Mouse (Mus musculus) forebrain, postnatal 0 days (tissue): Measurements from ENCODE around the gene 9530053A07Rik. TPM values are rescaled to one million over a fixed set of nuclear protein-coding genes. Genes with fewer than 3 reads are reported as not detected.
"Not testable (repeated sequence)": the region's sequence is repeated elsewhere in the genome, so short reads cannot be mapped to it uniquely, and the experiment has no call there.

Experiments
- ATAC-seq: fragments of 200-750 bp; cut with Nextera tagmentation; 2 replicates; pipeline ENCODE4 v1.8.0; 2017; ENCODE audit warnings: mild to moderate bottlenecking, moderate library complexity
- DNase-seq: peaks from one replicate; pipeline ENCODE4 v3.0.0-alpha.2; 2015
- H3K27ac ChIP-seq: fragments of 300-500 bp; sonication (generic); 2 replicates; pipeline ENCODE4 v1.5.1; 2014; ENCODE audit warnings: low read depth, mild to moderate bottlenecking, antibody characterized with exemption, low read length, moderate library complexity, mixed read lengths
- H3K27me3 ChIP-seq: fragments of 300-500 bp; sonication (generic); 2 replicates; pipeline ENCODE4 v1.6.1; 2014; ENCODE audit warnings: mild to moderate bottlenecking, low read length, mixed read lengths; ENCODE audit not compliant: insufficient read depth
- H3K36me3 ChIP-seq: fragments of 300-500 bp; sonication (generic); 2 replicates; pipeline ENCODE4 v1.6.1; 2014; ENCODE audit warnings: mild to moderate bottlenecking, moderate library complexity; ENCODE audit not compliant: insufficient read depth
- H3K4me1 ChIP-seq: fragments of 300-500 bp; sonication (generic); 2 replicates; pipeline ENCODE4 v1.6.1; 2014; ENCODE audit warnings: antibody characterized with exemption; ENCODE audit not compliant: insufficient read depth
- H3K4me2 ChIP-seq: fragments of 300-500 bp; sonication (generic); 2 replicates; pipeline ENCODE4 v1.6.1; 2014; ENCODE audit warnings: low read depth, mild to moderate bottlenecking, moderate library complexity
- H3K4me3 ChIP-seq: fragments of 300-500 bp; sonication (generic); 2 replicates; pipeline ENCODE4 v1.5.1; 2014; ENCODE audit warnings: low read depth, low read length, mixed read lengths
- H3K9ac ChIP-seq: fragments of 300-500 bp; sonication (generic); 2 replicates; pipeline ENCODE4 v1.6.1; 2014; ENCODE audit warnings: mild to moderate bottlenecking
- H3K9me3 ChIP-seq: fragments of 300-500 bp; sonication (generic); 2 replicates; pipeline ENCODE4 v1.6.1; 2016; ENCODE audit warnings: low read length
- CTCF ChIP-seq: sonication (generic); IDR thresholded peaks from 2 replicates; pipeline ENCODE4 v1.5.1; 2016; ENCODE audit warnings: antibody characterized with exemption, control low read depth, low read depth
- WGBS: fragments of 180-500 bp; shearing (Covaris S2); extraction: QIAGEN DNeasy Blood & Tissue Kit; methylation state at CpG from one replicate; pipeline ENCODE4 v1.1.7; 2014; 5-methylcytosine and 5-hydroxymethylcytosine counted together
- polyA plus RNA-seq: library from polyadenylated mRNA; unstranded; fragments of >200 nt; fragmentation: Nextera tagmentation; extraction: Ambion mirVana; gene quantifications from 2 replicates; pipeline ENCODE4 v1.2.1, GENCODE M21; 2015
- total RNA-seq: library from RNA; depleted of rRNA; stranded (reverse); fragments of >200 nt; gene quantifications from 2 replicates; pipeline ENCODE4 v1.2.3, GENCODE M21; 2014

The 9530053A07Rik gene
- total and polyA plus RNA-seq, 2 experiments from 2014 or later: 0.08 to 0.19 TPM

DNA sequence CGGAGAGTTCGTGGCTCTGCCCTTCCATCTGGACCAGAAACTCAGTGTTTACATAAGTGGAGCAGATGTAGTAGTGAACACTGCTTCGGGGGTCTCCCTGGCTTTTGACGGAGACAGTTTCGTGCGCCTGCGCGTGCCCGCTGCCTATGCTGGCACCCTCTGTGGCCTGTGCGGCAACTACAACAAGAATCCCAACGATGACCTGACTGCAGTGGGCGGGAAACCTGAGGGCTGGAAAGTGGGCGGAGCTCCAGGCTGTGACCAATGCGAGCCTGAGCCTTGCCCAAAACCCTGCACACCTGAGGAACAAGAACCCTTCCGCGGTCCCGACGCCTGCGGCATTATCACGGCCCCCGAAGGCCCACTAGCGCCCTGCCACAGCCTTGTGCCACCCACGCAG is 24.6 kb upstream of the 9530053A07Rik start:
- peak; percentile 82 for ATAC-seq
- Histone ChIP-seq H3K36me3 (no peaks in the 10 kb centered on the region), H3K4me3 (0 out of 2 replicates have a peak overlapping the region, but pooled peaks have one; percentile 11), H3K9ac (peak overlapping the region; percentile 22; the same call in 1 of the 2 replicates), H3K4me1 (no peaks in the 10 kb centered on the region), H3K27ac (no peak overlapping the region), H3K9me3 (no peaks in the 10 kb centered on the region), H3K27me3 (no peaks in the 10 kb centered on the region), H3K4me2 (peak overlapping the region; percentile 44)
- TF ChIP-seq CTCF: peak; percentile 46
- WGBS: 5% methylated on average over 23 of the region's 23 CpGs
- peak; percentile 16 for DNase-seq

DNA sequence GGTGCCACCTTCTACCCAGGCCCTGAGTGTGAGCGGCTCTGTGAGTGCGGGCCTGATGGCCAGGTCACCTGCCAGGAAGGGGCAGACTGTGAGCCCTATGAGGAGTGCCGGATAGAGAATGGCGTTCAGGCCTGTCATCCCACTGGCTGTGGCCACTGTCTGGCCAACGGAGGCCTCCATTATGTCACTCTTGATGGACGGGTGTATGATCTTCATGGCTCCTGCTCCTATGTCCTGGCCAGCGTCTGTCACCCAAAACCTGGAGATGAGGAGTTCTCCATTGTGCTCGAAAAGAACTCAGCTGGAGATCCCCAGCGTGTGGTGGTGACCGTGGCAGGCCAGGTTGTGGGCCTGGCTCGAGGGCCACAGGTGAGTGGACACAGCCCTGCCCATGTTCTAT is 23.0 kb upstream of the 9530053A07Rik start:
- no peak for TF ChIP-seq CTCF
- no peaks in the 10 kb centered on the region for H3K4me1 ChIP-seq
- H3K4me3 ChIP-seq: no peak overlapping the region
- no peak overlapping the region for H3K27ac ChIP-seq
- no peaks in the 10 kb centered on the region for H3K9me3 ChIP-seq
- H3K4me2 ChIP-seq: no peak overlapping the region
- DNase-seq (no peak), ATAC-seq (no peak)
- H3K36me3 ChIP-seq: no peaks in the 10 kb centered on the region
- no peaks in the 10 kb centered on the region for H3K27me3 ChIP-seq
- H3K9ac ChIP-seq: no peak overlapping the region
- WGBS: 91% methylated on average over 11 of the region's 11 CpGs

GRCm38 (mm10) chr7:28114648-28115047 is 14.6 kb upstream of the 9530053A07Rik start:
- Histone ChIP-seq H3K4me1 (no peaks in the 10 kb centered on the region), H3K9me3 (no peaks in the 10 kb centered on the region), H3K36me3 (no peaks in the 10 kb centered on the region), H3K27me3 (no peaks in the 10 kb centered on the region), H3K4me2 (no peak overlapping the region), H3K9ac (no peak overlapping the region), H3K27ac (no peak overlapping the region), H3K4me3 (no peak overlapping the region)
- DNase-seq (no peak), ATAC-seq (no peak)
- no peak for TF ChIP-seq CTCF
- WGBS: 80% methylated on average over 2 of the region's 2 CpGs

GRCm38 (mm10) chr7:28137613-28138012 is 8.3 kb downstream of the 9530053A07Rik start:
- no peak overlapping the region for H3K4me3 ChIP-seq
- H3K4me2 ChIP-seq: no peak overlapping the region
- DNase-seq: peak; percentile 63
- no peak overlapping the region for H3K9ac ChIP-seq
- H3K27me3 ChIP-seq: no peaks in the 10 kb centered on the region
- 57% methylated on average over 5 of the region's 5 CpGs for WGBS
- peak; percentile 76 for TF ChIP-seq CTCF
- no peaks in the 10 kb centered on the region for H3K36me3 ChIP-seq
- no peaks in the 10 kb centered on the region for H3K9me3 ChIP-seq
- no peaks in the 10 kb centered on the region for H3K4me1 ChIP-seq
- peak; percentile 53; the same call in 1 of the 2 replicates for ATAC-seq
- no peak overlapping the region for H3K27ac ChIP-seq

DNA sequence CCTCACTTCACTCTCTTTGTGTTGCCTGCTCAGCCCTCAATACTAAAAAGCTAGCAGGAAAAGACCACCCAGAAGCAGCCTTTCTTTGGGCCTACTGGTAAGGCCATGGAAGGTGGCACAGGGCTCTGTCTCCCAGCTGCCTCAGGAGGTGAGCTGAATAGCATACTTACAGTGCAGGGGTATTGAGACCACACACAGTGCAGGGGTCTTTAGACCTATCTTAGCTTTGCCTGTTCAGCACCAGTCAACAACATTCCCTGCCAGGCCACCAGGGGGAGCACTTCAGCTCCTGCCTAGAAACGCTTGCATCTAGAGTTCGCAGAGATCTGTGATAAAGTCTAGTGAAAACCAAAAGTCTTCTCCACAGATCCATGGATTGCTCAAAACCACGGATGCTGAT is 19.0 kb downstream of the 9530053A07Rik start:
- Histone ChIP-seq H3K4me3 (no peak overlapping the region), H3K9ac (no peak overlapping the region), H3K9me3 (0 out of 2 replicates have a peak, but pooled peaks cover 4% of the 10 kb centered on the region), H3K4me2 (no peak overlapping the region), H3K4me1 (no peaks in the 10 kb centered on the region), H3K27me3 (no peaks in the 10 kb centered on the region; the same call in 1 of the 2 replicates), H3K36me3 (no peaks in the 10 kb centered on the region), H3K27ac (no peak overlapping the region)
- peak; percentile 69 for DNase-seq
- peak; percentile 76 for TF ChIP-seq CTCF
- peak; percentile 73 for ATAC-seq
- WGBS: 13% methylated on average over 3 of the region's 3 CpGs

GRCm38 (mm10) chr7:28149841-28150240 is 20.6 kb downstream of the 9530053A07Rik start:
- Histone ChIP-seq H3K27ac (no peak overlapping the region), H3K9ac (no peak overlapping the region), H3K36me3 (no peaks in the 10 kb centered on the region), H3K4me2 (no peak overlapping the region), H3K9me3 (no peaks in the 10 kb centered on the region), H3K4me3 (no peak overlapping the region), H3K27me3 (no peaks in the 10 kb centered on the region; the same call in 1 of the 2 replicates), H3K4me1 (no peaks in the 10 kb centered on the region)
- no peak for TF ChIP-seq CTCF
- no peak for ATAC-seq
- WGBS: 91% methylated on average over 1 of the region's 1 CpGs
- DNase-seq: no peak

GRCm38 (mm10) chr7:28151584-28152221 is 22.4 kb downstream of the 9530053A07Rik start:
- Histone ChIP-seq H3K9ac (no peak overlapping the region), H3K9me3 (no peaks in the 10 kb centered on the region), H3K36me3 (no peaks in the 10 kb centered on the region), H3K4me1 (no peaks in the 10 kb centered on the region), H3K27ac (no peak overlapping the region), H3K4me2 (no peak overlapping the region), H3K27me3 (no peaks in the 10 kb centered on the region; the same call in 1 of the 2 replicates), H3K4me3 (no peak overlapping the region)
- DNase-seq (peak; percentile 22), ATAC-seq (no peak)
- TF ChIP-seq CTCF: peak; percentile 68
- WGBS: 17% methylated on average over 13 of the region's 13 CpGs

- H3K36me3 ChIP-seq, H3K4me2 ChIP-seq, H3K4me3 ChIP-seq, H3K27me3 ChIP-seq, H3K9me3 ChIP-seq, H3K9ac ChIP-seq, H3K27ac ChIP-seq, H3K4me1 ChIP-seq: not testable (repeated sequence)
- WGBS: 29% methylated on average over 4 of the region's 5 CpGs
- ATAC-seq (peak; percentile 48), DNase-seq (peak; percentile 2)
Observed at GRCm38 (mm10) chr7:28153595-28153994, 24.3 kb downstream of the 9530053A07Rik start.
